Mouse (Mus musculus) limb, embryonic 13.5 days (tissue): Measurements from ENCODE around the gene Olfr1224-ps1. TPM values are rescaled to one million over a fixed set of nuclear protein-coding genes. Genes with fewer than 3 reads are reported as not detected.

ENCODE experiments used
- polyA plus RNA-seq: library from polyadenylated mRNA; unstranded; fragments of >200 nt; fragmentation: Nextera tagmentation; extraction: Ambion mirVana; gene quantifications from 2 replicates; pipeline ENCODE4 v1.2.1, GENCODE M21; 2015

The Olfr1224-ps1 gene
- polyA plus RNA-seq, 1 experiment from 2014 or later = not detected

Other genes starting within 250 kb of the Olfr1224-ps1 start
- not detected in 2 replicates for gene Olfr1209, start 248.9 kb downstream of the Olfr1224-ps1 start, polyA plus RNA-seq
- not detected in 2 replicates for gene Olfr1211, start 226.0 kb downstream of the Olfr1224-ps1 start, polyA plus RNA-seq
- not detected in 2 replicates for gene Olfr1212, start 210.1 kb downstream of the Olfr1224-ps1 start, polyA plus RNA-seq
- gene Gm13762, start 183.8 kb downstream of the Olfr1224-ps1 start, polyA plus RNA-seq = not detected in 2 replicates
- gene Olfr1214, start 171.4 kb downstream of the Olfr1224-ps1 start, polyA plus RNA-seq = not detected in 2 replicates
- not detected in 2 replicates for gene Olfr1215, start 157.1 kb downstream of the Olfr1224-ps1 start, polyA plus RNA-seq
- gene Olfr1216, start 145.8 kb downstream of the Olfr1224-ps1 start, polyA plus RNA-seq = not detected in 2 replicates
- gene Olfr1217, start 132.0 kb downstream of the Olfr1224-ps1 start, polyA plus RNA-seq = not detected in 2 replicates
- gene Olfr1218, start 102.9 kb downstream of the Olfr1224-ps1 start, polyA plus RNA-seq = not detected in 2 replicates
- not detected in 2 replicates for gene Olfr1219, start 80.6 kb downstream of the Olfr1224-ps1 start, polyA plus RNA-seq
- gene Olfr1220, start 57.3 kb downstream of the Olfr1224-ps1 start, polyA plus RNA-seq = not detected in 2 replicates
- not detected in 2 replicates for gene Olfr1221, start 46.8 kb downstream of the Olfr1224-ps1 start, polyA plus RNA-seq
- not detected in 2 replicates for gene Olfr1222, start 31.0 kb downstream of the Olfr1224-ps1 start, polyA plus RNA-seq
- not detected in 2 replicates for gene Olfr1223, start 12.5 kb downstream of the Olfr1224-ps1 start, polyA plus RNA-seq
- gene Olfr1225, start 10.6 kb upstream of the Olfr1224-ps1 start, polyA plus RNA-seq = not detected in 2 replicates
- gene Olfr1226, start 36.0 kb upstream of the Olfr1224-ps1 start, polyA plus RNA-seq = not detected in 2 replicates
- gene Olfr1228, start 90.0 kb upstream of the Olfr1224-ps1 start, polyA plus RNA-seq = not detected in 2 replicates
- not detected in 2 replicates for gene Olfr1229, start 123.9 kb upstream of the Olfr1224-ps1 start, polyA plus RNA-seq
- gene Olfr1230, start 133.2 kb upstream of the Olfr1224-ps1 start, polyA plus RNA-seq = not detected in 2 replicates
- gene Olfr1231, start 143.0 kb upstream of the Olfr1224-ps1 start, polyA plus RNA-seq = not detected in 2 replicates
- gene Olfr1232, start 165.6 kb upstream of the Olfr1224-ps1 start, polyA plus RNA-seq = not detected in 2 replicates
- gene Olfr1233, start 178.3 kb upstream of the Olfr1224-ps1 start, polyA plus RNA-seq = not detected in 2 replicates
- not detected in 2 replicates for gene Olfr1234, start 200.8 kb upstream of the Olfr1224-ps1 start, polyA plus RNA-seq
- gene Olfr1238, start 245.6 kb upstream of the Olfr1224-ps1 start, polyA plus RNA-seq = not detected in 2 replicates